Mouse (Mus musculus) urinary bladder, postnatal 10 days (tissue): ENCODE measurements around the gene Krtap10-4.
"Not testable (repeated sequence)": the region's sequence is repeated elsewhere in the genome, so short reads cannot be mapped to it uniquely, and the experiment has no call there.

Experiments
- DNase-seq: peaks from one replicate; pipeline ENCODE4 v3.0.0; 2022; ENCODE audit warnings: low spot score

Krtap10-4 gene

GRCm38 (mm10) chr10:77788621-77789020, 38.3 kb downstream of the Krtap10-4 start:
- DNase-seq = no peak

DNA sequence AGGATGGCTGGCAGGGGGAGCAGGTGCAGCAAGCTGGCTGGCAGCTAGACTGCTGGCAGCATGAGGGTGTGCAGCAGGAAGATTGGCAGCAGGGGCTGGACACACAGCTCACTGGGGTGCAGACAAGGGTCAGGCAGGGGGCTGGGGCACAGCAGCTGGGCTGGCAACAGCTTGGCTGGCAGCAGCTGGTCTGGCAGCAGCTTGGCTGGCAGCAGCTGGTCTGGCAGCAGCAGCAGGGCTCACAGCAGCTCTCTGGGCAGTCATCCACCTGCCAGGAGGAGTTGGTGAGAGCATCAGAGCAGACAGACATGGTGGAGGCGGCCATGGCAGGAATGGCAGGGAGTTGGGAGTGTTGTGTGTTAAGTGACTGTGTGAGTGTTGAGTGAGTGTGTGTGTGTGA, 39.0 kb downstream of the Krtap10-4 start, which contains the start of gene Gm7137:
Gm7137 (minus strand) TSS at position 325 of the 400 bp plus-strand sequence.
- not testable (repeated sequence) for DNase-seq

GRCm38 (mm10) chr10:77783396-77783795, 43.5 kb downstream of the Krtap10-4 start:
- DNase-seq = not testable (repeated sequence)

DNA sequence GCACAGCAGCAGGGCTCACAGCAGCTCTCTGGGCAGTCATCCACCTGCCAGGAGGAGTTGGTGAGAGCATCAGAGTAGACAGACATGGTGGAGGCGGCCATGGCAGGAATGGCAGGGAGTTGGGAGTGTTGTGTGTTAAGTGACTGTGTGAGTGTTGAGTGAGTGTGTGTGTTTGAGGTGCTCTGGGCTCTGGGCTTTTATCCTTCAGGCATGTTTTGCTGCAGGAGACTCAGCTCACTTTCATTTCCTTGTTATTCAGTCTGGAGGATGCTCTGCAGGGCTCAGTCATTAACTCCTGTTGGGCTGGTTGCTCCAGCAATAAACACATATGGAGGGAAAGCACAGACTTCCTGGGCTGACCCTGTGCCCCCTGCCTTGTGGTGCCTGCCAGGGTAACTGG, 44.5 kb downstream of the Krtap10-4 start, which contains the start of gene Gm3250:
Gm3250 (minus strand) TSS at position 101 of the 400 bp plus-strand sequence.
- DNase-seq = not testable (repeated sequence)

DNA sequence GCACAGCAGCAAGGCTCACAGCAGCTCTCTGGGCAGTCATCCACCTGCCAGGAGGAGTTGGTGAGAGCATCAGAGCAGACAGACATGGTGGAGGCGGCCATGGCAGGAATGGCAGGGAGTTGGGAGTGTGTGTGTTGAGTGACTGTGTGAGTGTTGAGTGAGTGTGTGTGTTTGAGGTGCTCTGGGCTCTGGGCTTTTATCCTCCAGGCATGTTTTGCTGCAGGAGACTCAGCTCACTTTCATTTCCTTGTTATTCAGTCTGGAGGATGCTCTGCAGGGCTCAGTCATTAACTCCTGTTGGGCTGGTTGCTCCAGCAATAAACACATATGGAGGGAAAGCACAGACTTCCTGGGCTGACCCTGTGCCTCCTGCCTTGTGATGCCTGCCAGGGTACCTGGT, 50.1 kb downstream of the Krtap10-4 start, which contains the start of gene Gm7138:
Gm7138 (minus strand) TSS at position 101 of the 400 bp plus-strand sequence.
- DNase-seq = not testable (repeated sequence)
